Mouse (Mus musculus) heart, adult 2 months (tissue): Measurements from ENCODE around the gene Sh3bgrl.

Experiments used
- CTCF ChIP-seq: fragments of 200-600 bp; IDR thresholded peaks from 2 replicates; pipeline ENCODE4 v1.8.1; 2022; ENCODE audit warnings: antibody characterized with exemption, mild to moderate bottlenecking, moderate library complexity
- EP300 ChIP-seq: fragments of 200-500 bp; IDR thresholded peaks from 2 replicates; pipeline ENCODE4 v1.6.1; 2011; ENCODE audit warnings: low read depth, low read length, control low read depth; ENCODE audit not compliant: insufficient read depth
- POLR2A ChIP-seq: fragments of 200-500 bp; IDR thresholded peaks from 2 replicates; pipeline ENCODE4 v1.6.1; 2011; ENCODE audit warnings: mild to moderate bottlenecking, low read depth, low read length, control low read depth; ENCODE audit not compliant: insufficient read depth

DNA sequence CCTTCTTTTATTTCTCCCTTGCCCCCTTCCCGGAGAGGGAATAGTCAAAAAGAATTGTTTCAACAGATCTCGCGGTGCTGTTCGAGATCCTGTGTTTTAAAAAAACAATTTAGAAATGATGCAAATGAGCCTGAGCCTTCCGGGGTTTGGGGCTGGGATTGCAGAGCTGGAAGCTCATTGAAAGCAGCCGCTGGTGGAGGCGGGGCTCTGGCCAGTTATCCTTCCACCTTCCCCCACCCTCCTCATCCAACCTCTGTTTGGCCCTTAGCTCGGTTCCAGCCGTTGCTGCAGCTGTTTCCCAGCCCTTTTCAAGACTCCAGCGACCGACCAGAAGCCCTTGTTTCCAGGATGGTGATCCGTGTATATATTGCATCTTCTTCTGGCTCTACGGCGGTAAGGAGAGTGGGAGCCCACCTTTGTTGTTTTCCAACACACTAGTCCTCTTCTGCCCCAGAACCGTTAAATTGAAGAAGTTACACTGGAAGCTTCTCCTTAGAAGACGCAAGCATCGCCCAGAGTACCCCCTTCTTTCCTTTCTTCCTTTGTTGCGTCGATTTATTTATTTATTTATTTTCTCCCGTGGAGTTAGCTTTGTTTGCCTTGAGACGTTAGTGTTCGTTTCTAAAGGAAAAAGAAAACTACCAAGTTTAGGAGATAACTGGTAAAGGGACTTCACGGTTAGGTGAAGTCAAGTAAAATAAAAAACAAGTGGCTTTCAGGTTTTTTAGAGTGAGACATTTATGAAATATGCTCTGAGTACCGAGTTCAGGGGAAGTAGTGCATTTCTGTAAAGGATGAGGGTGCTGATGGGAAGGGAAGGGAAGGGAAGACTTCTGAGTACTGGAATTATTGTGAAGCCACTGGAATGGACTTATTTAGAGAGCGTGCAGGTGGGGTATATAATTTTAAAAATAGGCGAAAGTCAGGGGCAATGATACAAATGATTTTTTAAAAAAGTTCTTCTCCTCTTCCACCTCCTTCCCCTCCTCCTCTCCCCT lies at the start of gene Sh3bgrl:
- no peak for TF ChIP-seq CTCF
- TF ChIP-seq POLR2A = peak; percentile 85
- TF ChIP-seq EP300 = no peak
